Mouse (Mus musculus) thymus, adult 18-20 months (tissue): ENCODE results near the gene Smg9.

Experiments used
- DNase-seq, 2 experiments: peaks; one replicate each; pipeline ENCODE4 v3.0.0; 2022; ENCODE audit warnings: mixed read lengths in 2 of 2

Smg9 gene

GRCm38 (mm10) chr7:24410831-24411230, 11.4 kb downstream of the Smg9 start:
- DNase-seq = no peak

GRCm38 (mm10) chr7:24413630-24414029, 14.2 kb downstream of the Smg9 start:
- peak; percentile 38 to 69 for DNase-seq

GRCm38 (mm10) chr7:24415261-24415660, 15.8 kb downstream of the Smg9 start:
- no peak for DNase-seq

GRCm38 (mm10) chr7:24419579-24419978, 20.2 kb downstream of the Smg9 start:
- DNase-seq = no peak

GRCm38 (mm10) chr7:24421648-24422047, 22.2 kb downstream of the Smg9 start:
- DNase-seq = no peak

- no peak for DNase-seq
Observed at GRCm38 (mm10) chr7:24422251-24422650, 22.8 kb downstream of the Smg9 start.

GRCm38 (mm10) chr7:24423107-24423763, 23.8 kb downstream of the Smg9 start:
- DNase-seq = no peak

- DNase-seq = no peak
Observed at GRCm38 (mm10) chr7:24423956-24424732, 24.7 kb downstream of the Smg9 start.

GRCm38 (mm10) chr7:24425919-24426318, 26.5 kb downstream of the Smg9 start:
- DNase-seq = no peak

GRCm38 (mm10) chr7:24427168-24427567, 27.7 kb downstream of the Smg9 start:
- no peak for DNase-seq

GRCm38 (mm10) chr7:24428725-24429124, 29.3 kb downstream of the Smg9 start:
- DNase-seq = no peak

- no peak for DNase-seq
Observed at GRCm38 (mm10) chr7:24429413-24430112, 30.1 kb downstream of the Smg9 start.

- no peak for DNase-seq
Observed at GRCm38 (mm10) chr7:24430551-24431345, 31.3 kb downstream of the Smg9 start.

GRCm38 (mm10) chr7:24431713-24432112, 32.3 kb downstream of the Smg9 start:
- no peak for DNase-seq

GRCm38 (mm10) chr7:24435305-24435704, 35.9 kb downstream of the Smg9 start:
- no peak for DNase-seq

GRCm38 (mm10) chr7:24437981-24438380, 38.6 kb downstream of the Smg9 start:
- DNase-seq = no peak

GRCm38 (mm10) chr7:24439191-24439590, 39.8 kb downstream of the Smg9 start:
- no peak for DNase-seq

- no peak for DNase-seq
Observed at GRCm38 (mm10) chr7:24439891-24440290, 40.5 kb downstream of the Smg9 start.

- DNase-seq = peak; percentile 56 to 69
Observed at GRCm38 (mm10) chr7:24441785-24442184, 42.4 kb downstream of the Smg9 start.

GRCm38 (mm10) chr7:24442313-24442712, 42.9 kb downstream of the Smg9 start:
- no peak for DNase-seq

- DNase-seq = peak in 1 of 2 experiments; percentile 42
Observed at GRCm38 (mm10) chr7:24445266-24445926, 46.0 kb downstream of the Smg9 start.

GRCm38 (mm10) chr7:24446697-24447340, 47.4 kb downstream of the Smg9 start:
- no peak for DNase-seq
